Mouse (Mus musculus) thymus, postnatal 36 days (tissue): Measurements from ENCODE around the gene Ccdc57.
"Not testable (repeated sequence)": the region's sequence is repeated elsewhere in the genome, so short reads cannot be mapped to it uniquely, and the experiment has no call there.

Experiments
- DNase-seq, 2 experiments: peaks; one replicate each; pipeline ENCODE4 v3.0.0; 2022; ENCODE audit warnings: mixed read lengths in 2 of 2

Ccdc57 gene

GRCm38 (mm10) chr11:120820546-120820945, 112.1 kb downstream of the Ccdc57 start:
- no peak for DNase-seq

GRCm38 (mm10) chr11:120819556-120819955, 113.1 kb downstream of the Ccdc57 start:
- DNase-seq = no peak

GRCm38 (mm10) chr11:120818251-120818650, 114.4 kb downstream of the Ccdc57 start:
- DNase-seq = no peak

- no peak for DNase-seq
These were observed 115.3 kb downstream of the Ccdc57 start for GRCm38 (mm10) chr11:120817358-120817757.

GRCm38 (mm10) chr11:120812068-120812467, 120.6 kb downstream of the Ccdc57 start:
- no peak for DNase-seq

GRCm38 (mm10) chr11:120808010-120808409, 124.7 kb downstream of the Ccdc57 start:
- DNase-seq = no peak

GRCm38 (mm10) chr11:120805375-120806298, 127.0 kb downstream of the Ccdc57 start:
- DNase-seq = no peak

GRCm38 (mm10) chr11:120804769-120805168, 127.9 kb downstream of the Ccdc57 start:
- DNase-seq = no peak

- DNase-seq = no peak
These were observed 128.4 kb downstream of the Ccdc57 start for GRCm38 (mm10) chr11:120804274-120804673.

GRCm38 (mm10) chr11:120800061-120800904, 132.4 kb downstream of the Ccdc57 start:
- DNase-seq = peak; percentile 72 to 81

GRCm38 (mm10) chr11:120799316-120799890, 133.3 kb downstream of the Ccdc57 start:
- no peak for DNase-seq

GRCm38 (mm10) chr11:120798244-120798643, 134.4 kb downstream of the Ccdc57 start:
- no peak for DNase-seq

GRCm38 (mm10) chr11:120796614-120796946, 136.1 kb downstream of the Ccdc57 start:
- DNase-seq = no peak

- DNase-seq = peak; percentile 95 to 99
These were observed 136.7 kb downstream of the Ccdc57 start, which contains the start of gene Dus1l for GRCm38 (mm10) chr11:120795756-120796613. Gene Dus1l (minus strand): TSS chr11:120796403.

GRCm38 (mm10) chr11:120792652-120793051, 140.0 kb downstream of the Ccdc57 start:
- no peak for DNase-seq

- no peak for DNase-seq
These were observed 142.9 kb downstream of the Ccdc57 start for GRCm38 (mm10) chr11:120789810-120790209.

- no peak for DNase-seq
These were observed 143.3 kb downstream of the Ccdc57 start for GRCm38 (mm10) chr11:120789355-120789754.

- DNase-seq = not testable (repeated sequence)
These were observed 144.2 kb downstream of the Ccdc57 start for GRCm38 (mm10) chr11:120788460-120788859.

- DNase-seq = no peak
These were observed 147.5 kb downstream of the Ccdc57 start for GRCm38 (mm10) chr11:120785145-120785544.

GRCm38 (mm10) chr11:120784064-120784791, 148.4 kb downstream of the Ccdc57 start, which contains the start of the genes Rfng and Gps1:
Gene Rfng (minus strand): TSS chr11:120784207.
Gene Gps1 (plus strand): TSS chr11:120784272.
- DNase-seq = peak; percentile 84 to 85

GRCm38 (mm10) chr11:120783426-120784063, 149.1 kb downstream of the Ccdc57 start:
- DNase-seq = no peak
